Mouse (Mus musculus): ENCODE measurements around the gene Slc7a5.

Slc7a5 gene

GRCm38 (mm10) chr8:121908378-121909147, 1.1 kb upstream of the Slc7a5 start:
- DNase-seq (ENCODE audit: low spot score in 2 of 2) = no peak

DNA sequence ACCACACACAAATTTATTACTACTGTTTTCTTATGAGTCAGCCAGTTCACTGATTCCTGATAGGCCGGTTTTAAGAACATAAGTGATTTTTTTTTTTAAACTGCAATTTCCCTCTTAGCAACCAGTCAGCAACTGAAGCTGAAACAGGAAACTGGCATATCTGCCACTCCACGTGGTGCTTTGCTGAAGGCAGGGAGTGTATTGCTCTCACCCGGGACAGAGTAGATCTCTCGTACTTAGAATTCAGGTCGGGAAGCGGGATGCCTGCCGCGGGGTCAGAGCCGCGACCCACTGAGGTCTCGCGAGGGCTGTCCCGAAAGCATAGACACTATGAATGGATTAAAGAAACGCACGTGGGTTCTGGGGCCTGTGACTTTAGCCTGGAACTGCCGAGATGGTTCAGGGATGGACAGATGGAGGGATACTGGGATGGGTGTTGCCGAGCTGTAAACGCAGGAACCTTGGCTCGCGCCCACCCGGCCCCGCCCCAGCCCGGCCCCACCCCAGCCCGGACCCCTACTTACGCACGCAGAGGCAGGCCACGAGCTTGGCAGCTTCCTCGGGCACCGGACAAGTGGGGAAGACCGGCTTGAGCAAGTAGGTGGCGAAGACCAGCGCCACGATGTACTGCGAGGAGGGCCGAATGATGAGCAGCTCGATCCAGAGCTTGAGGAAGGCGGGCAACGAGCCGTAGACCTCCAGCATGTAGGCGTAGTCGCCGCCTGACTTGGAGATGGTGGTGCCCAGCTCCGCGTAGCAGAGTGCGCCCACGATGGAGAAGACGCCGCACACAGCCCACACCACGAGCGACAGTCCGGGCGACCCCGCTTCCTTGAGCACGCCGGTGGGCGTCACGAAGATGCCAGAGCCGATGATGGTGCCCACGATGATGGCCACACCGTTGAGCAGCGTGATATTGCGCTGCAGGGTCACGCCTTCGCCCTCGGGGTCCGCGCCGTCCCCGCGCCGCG, 667 bp downstream of the Slc7a5 start:
- DNase-seq (ENCODE audit: low spot score in 2 of 2) = peak in 1 of 2 experiments; percentile 42

- DNase-seq (ENCODE audit: low spot score in 2 of 2) = no peak
Observed at GRCm38 (mm10) chr8:121905864-121906263, 1.6 kb downstream of the Slc7a5 start.

GRCm38 (mm10) chr8:121905420-121905819, 2.1 kb downstream of the Slc7a5 start:
- DNase-seq (ENCODE audit: low spot score in 2 of 2) = no peak

DNA sequence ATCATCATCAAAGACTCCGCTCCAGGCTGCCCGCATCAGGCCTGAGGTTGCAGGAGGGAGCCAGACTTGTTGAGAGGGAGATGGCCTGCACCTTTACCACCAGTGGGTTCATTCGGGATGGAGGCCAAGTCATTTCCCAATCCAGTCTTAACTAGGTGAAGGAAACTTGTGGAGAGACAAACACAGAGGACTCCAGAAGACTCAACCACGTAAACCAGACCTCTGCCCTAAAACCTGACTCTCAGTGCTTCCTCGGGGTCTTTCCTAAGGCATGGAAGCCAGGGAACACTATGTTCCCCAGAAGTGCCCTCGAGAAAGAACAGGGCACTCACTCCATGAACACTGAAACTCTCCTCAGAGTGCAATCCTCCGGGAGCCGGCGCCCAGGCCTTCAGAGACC, 2.5 kb downstream of the Slc7a5 start:
- no peak for DNase-seq (ENCODE audit: low spot score in 2 of 2)

DNA sequence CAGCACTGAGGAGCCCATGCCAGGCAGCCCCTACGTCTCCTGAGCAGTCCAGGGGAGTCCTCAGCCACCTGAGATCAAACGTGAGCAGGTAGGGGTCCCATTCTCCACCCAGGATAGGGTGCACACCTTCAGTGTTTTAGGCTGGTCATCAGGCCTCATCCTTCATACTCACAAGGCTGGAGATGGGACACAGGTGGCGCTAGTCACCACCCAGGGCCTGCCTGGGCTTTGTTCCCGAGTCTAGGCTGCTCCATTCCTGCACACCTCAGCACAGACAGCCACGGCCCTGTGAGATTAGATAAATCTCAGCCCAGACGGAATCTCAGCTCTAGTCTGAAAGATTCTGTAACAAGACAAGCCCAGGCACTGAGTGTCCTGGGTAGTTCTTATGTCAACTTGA, 3.5 kb downstream of the Slc7a5 start:
- no peak for DNase-seq (ENCODE audit: low spot score in 2 of 2)

- DNase-seq (ENCODE audit: low spot score in 2 of 2) = no peak
Observed at GRCm38 (mm10) chr8:121901498-121902236, 5.8 kb downstream of the Slc7a5 start.

GRCm38 (mm10) chr8:121899180-121900044, 8.1 kb downstream of the Slc7a5 start:
- DNase-seq (ENCODE audit: low spot score in 2 of 2) = no peak

GRCm38 (mm10) chr8:121898401-121898931, 9.0 kb downstream of the Slc7a5 start:
- DNase-seq (ENCODE audit: low spot score in 2 of 2) = peak; percentile 54 to 76

DNA sequence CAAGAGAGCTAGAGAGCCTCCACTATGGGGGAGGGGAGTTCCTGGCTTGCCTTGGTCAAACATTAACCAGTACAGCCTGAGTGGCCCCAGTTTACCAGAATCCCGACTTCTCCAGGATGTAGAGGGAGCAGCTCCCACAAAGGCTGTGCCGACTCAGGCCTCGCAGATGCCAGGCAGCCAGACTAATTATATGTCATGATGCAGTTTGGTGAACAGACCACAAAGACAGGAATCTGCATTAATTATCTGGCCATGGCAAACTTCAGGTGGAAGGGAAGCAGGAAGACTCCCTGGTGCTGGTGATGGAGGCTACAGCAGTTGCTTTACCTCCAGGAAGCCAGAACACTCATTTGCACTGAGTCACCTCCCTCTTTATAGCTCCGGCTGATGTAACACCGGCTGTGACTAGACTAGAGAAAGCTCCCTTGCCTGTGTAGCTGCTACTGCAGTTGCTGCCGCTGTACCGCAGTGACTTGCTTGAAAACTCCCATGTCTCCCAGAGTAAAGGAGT, 9.6 kb downstream of the Slc7a5 start:
- DNase-seq (ENCODE audit: low spot score in 2 of 2) = peak in 1 of 2 experiments; percentile 41

DNA sequence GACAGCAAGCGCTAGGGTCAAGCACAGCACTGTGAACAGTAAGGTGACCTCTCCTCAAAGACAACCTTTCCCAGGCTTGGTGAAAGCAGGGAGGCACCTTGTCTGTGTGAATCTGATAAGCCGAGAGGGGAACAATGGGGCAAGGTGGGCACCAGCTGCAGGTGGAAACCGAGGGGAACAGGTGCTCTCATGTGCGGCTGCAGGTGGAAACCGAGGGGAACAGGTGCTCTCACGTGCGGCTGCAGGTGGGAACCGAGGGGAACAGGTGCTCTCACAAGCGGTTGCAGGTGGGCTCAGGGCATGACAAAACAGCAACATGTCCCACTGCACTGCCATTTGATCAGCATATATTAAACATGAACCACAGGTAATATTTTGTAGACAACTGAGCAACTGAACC, 10.3 kb downstream of the Slc7a5 start:
- DNase-seq (ENCODE audit: low spot score in 2 of 2) = no peak

DNA sequence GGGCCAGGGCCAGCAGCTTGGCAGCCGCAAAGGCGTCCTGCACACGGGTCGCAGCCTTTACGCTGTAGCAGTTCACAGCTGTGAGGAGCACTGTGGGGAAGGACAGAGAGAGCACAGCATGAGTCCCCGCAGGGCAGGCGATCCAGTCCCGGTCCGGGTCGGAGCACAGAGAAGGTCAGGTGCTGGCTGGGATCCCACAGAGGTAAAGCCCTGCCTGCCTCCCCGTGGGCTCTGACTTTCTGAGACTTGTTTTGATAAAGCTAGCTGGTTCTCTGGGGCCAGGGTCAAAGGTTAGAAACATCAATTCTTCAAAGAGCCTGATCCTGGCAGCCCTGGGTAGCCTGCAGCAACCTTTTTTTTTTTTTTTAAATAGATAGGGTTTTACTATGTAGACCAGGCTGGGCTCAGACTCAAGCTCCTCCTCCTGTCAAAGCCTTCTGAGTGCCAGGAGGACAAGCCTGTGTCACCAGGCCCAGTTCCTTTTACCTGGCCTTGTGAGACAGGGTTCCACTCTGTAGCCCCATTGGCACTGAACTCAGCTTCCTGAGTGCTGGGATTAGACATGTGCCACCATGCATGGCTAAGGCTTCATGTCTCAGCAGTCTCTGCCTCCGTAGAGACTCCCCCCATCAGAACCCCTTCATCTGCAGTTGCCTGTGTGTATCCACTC, 10.9 kb downstream of the Slc7a5 start:
- DNase-seq (ENCODE audit: low spot score in 2 of 2) = no peak

DNA sequence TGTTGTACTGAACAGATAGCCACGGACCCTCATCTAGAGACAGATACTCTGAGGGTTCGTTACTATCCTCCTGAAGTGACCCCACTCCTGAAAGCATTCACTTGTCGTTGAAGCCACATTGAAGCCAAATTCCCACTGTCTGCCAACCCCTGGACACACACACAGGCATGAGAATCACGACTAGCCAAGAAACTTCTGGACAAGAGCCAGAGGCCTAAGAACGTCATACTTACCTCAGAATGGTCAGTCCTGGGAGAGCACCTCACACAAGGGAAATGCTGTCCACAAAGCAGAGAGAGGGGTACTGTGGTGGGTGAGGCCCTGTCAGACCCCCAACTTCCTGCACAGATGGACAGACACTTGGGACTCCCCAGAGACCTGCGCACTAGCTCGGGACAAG, 11.6 kb downstream of the Slc7a5 start:
- no peak for DNase-seq (ENCODE audit: low spot score in 2 of 2)

DNA sequence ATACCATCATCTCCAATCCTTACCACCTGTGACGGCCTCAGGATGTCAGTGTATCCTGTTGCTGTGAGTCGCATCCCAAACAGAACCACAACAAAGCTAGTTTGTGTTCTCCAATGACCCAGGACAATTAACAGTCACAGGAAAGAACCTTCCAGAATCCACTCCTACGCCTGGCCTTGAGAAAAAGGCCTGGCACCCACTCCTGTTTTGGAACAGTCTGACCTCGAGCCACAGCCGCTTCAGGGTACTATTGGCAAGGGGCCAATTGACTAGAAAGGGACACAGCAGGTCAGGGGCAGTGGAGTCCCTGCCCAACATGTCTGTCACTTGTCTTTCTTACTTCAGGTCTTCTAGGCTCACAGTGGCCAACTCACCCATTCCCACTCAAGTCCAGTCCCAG, 14.6 kb downstream of the Slc7a5 start:
- no peak for DNase-seq (ENCODE audit: low spot score in 2 of 2)

DNA sequence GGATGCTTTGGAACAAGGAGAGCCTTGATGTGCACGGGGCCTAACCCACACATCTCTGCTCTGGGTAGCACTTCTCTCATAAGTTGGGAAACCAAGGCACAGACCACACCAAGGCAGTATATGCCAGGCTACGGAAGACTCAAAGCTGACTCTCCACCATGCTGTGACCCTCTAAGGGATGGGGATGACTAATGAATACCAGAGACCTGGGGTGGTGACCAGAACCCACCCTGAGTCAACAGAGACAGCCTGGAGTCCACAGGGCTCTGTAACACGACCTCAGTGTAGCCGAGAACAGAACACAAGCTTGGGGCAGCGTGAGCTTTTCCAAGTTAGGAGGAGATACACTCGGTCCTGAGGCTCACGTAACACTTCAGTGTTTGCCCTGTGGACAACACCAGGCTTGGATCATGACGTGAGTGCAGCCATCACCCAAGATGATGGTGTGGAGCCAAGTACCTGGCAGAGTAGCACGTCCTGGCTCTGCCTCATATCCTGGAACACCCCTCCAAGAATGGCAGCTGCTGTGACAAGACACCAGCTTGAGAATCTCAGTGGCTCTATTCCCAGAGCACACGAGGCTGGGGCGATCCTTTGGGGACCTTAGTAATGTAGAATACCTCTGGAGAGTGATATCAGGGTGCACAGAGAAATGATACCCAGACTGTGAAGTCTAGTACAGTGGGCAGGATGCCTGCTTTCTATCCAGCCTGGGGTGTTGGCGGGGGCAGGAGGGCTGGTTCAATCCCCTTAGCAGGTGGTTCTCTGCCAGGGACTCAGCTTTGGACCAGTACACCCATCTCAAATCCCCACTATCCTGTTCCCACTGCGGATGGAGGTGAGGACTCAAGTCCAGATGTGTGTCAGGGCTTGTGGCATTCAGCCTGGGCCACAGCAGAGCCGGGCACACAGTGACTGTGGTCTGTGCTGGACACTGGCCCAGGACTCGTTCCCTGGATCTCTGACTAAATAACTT, 17.4 kb downstream of the Slc7a5 start:
- DNase-seq (ENCODE audit: low spot score in 2 of 2) = no peak

DNA sequence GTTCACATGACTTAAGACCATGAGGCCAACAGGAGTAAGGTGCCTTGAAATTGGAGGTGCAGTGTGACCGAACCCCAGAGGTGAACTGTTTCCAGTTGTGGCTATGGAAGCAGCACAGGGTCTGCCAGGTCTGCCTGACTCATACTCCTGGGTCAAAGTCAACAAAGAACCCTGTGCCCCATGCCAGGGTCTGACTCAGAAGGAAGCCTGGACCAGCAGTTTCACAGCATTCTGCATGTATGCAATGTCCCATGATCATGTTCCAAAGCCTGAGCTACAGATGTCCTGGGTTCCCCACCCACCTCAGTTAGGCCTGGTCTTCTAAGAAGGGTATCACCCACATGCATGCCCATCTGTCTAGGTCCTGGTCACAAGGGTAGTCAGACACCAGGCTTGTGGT, 18.2 kb downstream of the Slc7a5 start:
- no peak for DNase-seq (ENCODE audit: low spot score in 2 of 2)

DNA sequence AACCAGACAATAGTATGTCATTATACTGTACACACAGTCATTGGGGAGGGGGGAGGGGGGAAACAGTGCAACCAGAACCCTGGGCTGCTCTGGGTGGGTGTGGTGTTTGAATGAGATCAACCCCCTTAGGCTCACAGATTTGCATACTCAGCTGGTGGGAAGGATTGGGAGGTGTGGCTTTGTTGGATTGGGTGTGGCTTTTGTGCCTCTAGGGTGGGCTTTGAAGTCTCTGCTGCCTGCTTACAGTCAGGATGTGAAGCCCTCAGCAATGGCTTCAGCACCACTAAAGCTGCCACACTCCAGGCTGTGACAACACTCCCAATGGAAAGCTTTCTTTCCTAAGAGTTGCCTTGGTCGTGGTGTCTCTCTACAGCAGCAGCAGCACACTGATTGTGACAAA, 19.9 kb downstream of the Slc7a5 start:
- DNase-seq (ENCODE audit: low spot score in 2 of 2) = no peak

GRCm38 (mm10) chr8:121885433-121885832, 22.1 kb downstream of the Slc7a5 start:
- DNase-seq (ENCODE audit: low spot score in 2 of 2) = no peak

DNA sequence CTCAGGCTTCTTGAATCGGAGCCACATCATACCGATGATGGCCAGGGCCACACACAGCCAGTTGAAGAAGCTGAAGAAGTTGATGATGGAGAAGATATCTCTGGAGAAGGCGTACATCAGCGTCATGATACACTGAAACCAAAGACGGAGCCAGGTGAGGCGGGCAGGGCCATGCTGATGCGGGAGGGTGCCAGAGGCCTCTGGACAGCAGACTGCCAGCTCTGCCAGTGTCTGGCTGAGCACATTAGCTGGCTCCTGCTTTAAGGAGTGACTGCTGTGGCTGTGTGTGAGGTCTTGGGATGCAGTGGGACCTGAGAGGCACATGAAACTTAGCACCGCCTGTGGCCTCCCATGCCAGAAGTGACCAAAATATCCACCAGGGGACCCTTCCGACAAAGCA, 22.5 kb downstream of the Slc7a5 start:
- DNase-seq (ENCODE audit: low spot score in 2 of 2) = no peak

All from frontal cortex, postnatal 10 days (tissue).